Mouse (Mus musculus) lung, postnatal 0 days (tissue): Measurements from ENCODE around the gene Syne2.

Experiments used
- CTCF ChIP-seq: IDR thresholded peaks from 2 replicates; pipeline ENCODE4 v1.5.1; 2016; ENCODE audit warnings: antibody characterized with exemption, mild to moderate bottlenecking
- EP300 ChIP-seq: IDR thresholded peaks from 2 replicates; pipeline ENCODE4 v1.6.1; 2016; ENCODE audit warnings: antibody characterized with exemption, mild to moderate bottlenecking, control low read depth

- no peak for TF ChIP-seq EP300
- peak; percentile 97 for TF ChIP-seq CTCF
These were observed 198.5 kb downstream of the Syne2 start for GRCm38 (mm10) chr12:76016123-76017101.
